Mouse (Mus musculus) stomach, embryonic 15.5 days (tissue): ENCODE measurements around the gene Rps6ka5. TPM values are rescaled to one million over a fixed set of nuclear protein-coding genes. Genes with fewer than 3 reads are reported as not detected.

Source experiments
- ATAC-seq: fragments of 200-750 bp; cut with Nextera tagmentation; 2 replicates; pipeline ENCODE4 v1.8.0; 2017; ENCODE audit warnings: low read depth, moderate number of reproducible peaks, moderate TSS enrichment; ENCODE audit not compliant: insufficient read depth, low FRiP score
- H3K27ac ChIP-seq: fragments of 300-500 bp; sonication (generic); 2 replicates; pipeline ENCODE4 v1.5.1; 2015; ENCODE audit warnings: mild to moderate bottlenecking, inconsistent platforms
- H3K27me3 ChIP-seq: fragments of 300-500 bp; sonication (generic); replicated peaks from 2 replicates; pipeline ENCODE4 v1.6.1; 2015; ENCODE audit warnings: inconsistent platforms
- H3K36me3 ChIP-seq: fragments of 300-500 bp; sonication (generic); 2 replicates; pipeline ENCODE4 v1.6.1; 2015; ENCODE audit warnings: inconsistent platforms
- H3K4me1 ChIP-seq: fragments of 300-500 bp; sonication (generic); 2 replicates; pipeline ENCODE4 v1.6.1; 2015; ENCODE audit warnings: inconsistent platforms
- H3K4me2 ChIP-seq: fragments of 300-500 bp; sonication (generic); 2 replicates; pipeline ENCODE4 v1.6.1; 2015; ENCODE audit warnings: mild to moderate bottlenecking, inconsistent platforms
- H3K4me3 ChIP-seq: fragments of 300-500 bp; sonication (generic); replicated peaks from 2 replicates; pipeline ENCODE4 v1.5.1; 2015; ENCODE audit warnings: inconsistent platforms
- H3K9ac ChIP-seq: fragments of 300-500 bp; sonication (generic); 2 replicates; pipeline ENCODE4 v1.6.1; 2015; ENCODE audit warnings: inconsistent platforms
- H3K9me3 ChIP-seq: fragments of 300-500 bp; sonication (generic); 2 replicates; pipeline ENCODE4 v1.6.1; 2016; ENCODE audit warnings: inconsistent platforms
- WGBS: fragments of 180-500 bp; shearing (Covaris S2); methylation state at CpG from one replicate; pipeline ENCODE4 v1.1.7; 2015; 5-methylcytosine and 5-hydroxymethylcytosine counted together
- polyA plus RNA-seq: library from polyadenylated mRNA; unstranded; fragments of >200 nt; fragmentation: Nextera tagmentation; extraction: Ambion mirVana; gene quantifications from 2 replicates; pipeline ENCODE4 v1.2.1, GENCODE M21; 2015

The Rps6ka5 gene
- 3.6 and 4.2 TPM in 2 replicates for polyA plus RNA-seq

DNA sequence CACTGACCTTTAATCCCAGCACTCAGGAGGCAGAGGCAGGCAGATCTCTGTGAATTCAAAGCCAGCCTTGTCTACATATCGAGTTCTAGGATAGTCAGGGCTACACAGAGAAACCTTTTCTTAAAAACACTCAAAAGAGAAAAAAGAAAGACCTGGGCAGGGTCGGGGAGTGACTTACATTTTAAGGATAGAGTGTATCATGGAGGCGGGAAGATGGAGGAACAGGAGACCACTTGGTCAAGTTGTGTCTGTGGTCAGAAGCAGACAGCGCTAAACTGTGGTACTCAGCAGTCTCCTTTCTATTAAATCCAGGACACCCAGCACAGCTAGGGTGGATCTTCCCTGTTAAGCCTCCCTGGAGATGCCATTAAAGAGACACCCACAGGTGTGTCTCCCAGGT is at the start of gene Rps6ka5:
TSS of gene Rps6ka5 (minus strand) at position 333 of the 400 bp plus-strand sequence.
- H3K27me3 ChIP-seq: no peaks in the 10 kb centered on the region
- H3K9ac ChIP-seq: no peak within 1 kb of the TSS
- no peak within 1 kb of the TSS for H3K27ac ChIP-seq
- H3K4me1 ChIP-seq: no peaks in the 10 kb centered on the region; the same call in 1 of the 2 replicates
- H3K4me2 ChIP-seq: peak within 1 kb of the TSS; percentile 68
- no peaks in the 10 kb centered on the region for H3K9me3 ChIP-seq
- WGBS: 93% methylated on average over 4 of the region's 4 CpGs
- no peaks in the 10 kb centered on the region for H3K36me3 ChIP-seq
- ATAC-seq: no peak
- no peak within 1 kb of the TSS for H3K4me3 ChIP-seq

DNA sequence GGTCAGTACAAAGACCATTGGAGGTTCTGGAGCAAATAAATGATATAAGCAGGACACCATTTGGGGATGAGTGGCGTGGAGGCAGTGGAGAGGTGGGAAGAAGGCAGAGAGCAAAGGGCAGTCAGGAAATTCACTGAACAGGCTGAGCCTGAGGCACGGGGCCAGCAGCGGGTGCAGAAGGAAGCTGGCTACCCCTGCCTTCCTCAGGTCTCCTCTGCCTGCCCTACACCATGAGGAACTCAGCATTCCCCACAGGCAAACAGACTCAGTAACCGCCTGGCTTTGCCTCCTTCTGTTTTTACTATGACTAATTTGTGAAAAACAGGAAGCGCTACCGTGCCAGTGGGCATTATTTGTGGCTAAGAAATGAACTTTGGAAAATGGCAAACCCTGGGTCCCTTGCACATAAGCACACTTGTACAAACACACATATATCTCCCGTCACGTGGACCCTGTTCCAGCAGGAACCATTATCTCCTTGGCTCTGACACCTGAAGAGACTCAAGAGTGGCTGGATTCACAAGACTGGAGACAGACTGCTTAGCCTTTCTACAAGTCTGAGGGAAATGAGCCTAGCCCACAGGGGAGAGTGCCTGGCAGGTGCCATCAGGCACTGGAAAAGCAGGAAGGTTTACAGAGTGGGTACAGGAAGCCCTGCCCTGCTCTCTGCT is 49.3 kb upstream of the Rps6ka5 start:
- peaks cover 11% of the 10 kb centered on the region for H3K4me1 ChIP-seq
- H3K27ac ChIP-seq: no peak overlapping the region
- no peaks in the 10 kb centered on the region for H3K9me3 ChIP-seq
- H3K4me2 ChIP-seq: no peak overlapping the region
- no peak overlapping the region for H3K4me3 ChIP-seq
- no peak overlapping the region for H3K9ac ChIP-seq
- H3K27me3 ChIP-seq: no peaks in the 10 kb centered on the region
- no peak for ATAC-seq
- WGBS: 68% methylated on average over 8 of the region's 8 CpGs
- H3K36me3 ChIP-seq: no peaks in the 10 kb centered on the region

DNA sequence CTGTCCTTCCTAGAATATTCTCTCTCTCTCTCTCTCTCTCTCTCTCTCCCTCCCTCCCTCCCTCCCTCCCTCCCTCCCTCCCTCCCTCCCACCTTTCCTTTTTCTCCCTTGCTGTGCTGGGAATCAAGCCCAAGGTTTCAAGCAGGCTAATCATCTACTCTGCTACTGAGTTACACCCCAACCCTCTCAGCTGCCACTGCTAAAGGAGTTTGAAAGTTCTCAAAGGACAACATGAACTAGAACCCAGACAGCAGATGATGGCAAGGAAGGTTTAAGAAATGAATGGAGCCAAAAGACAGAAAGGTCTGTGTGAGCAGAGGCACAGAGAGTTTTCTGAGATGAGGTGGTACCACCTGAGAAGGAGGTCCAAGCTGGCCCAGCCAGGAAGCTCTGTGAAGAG is 48.5 kb upstream of the Rps6ka5 start:
- Histone ChIP-seq H3K9me3 (no peaks in the 10 kb centered on the region), H3K27me3 (no peaks in the 10 kb centered on the region), H3K27ac (no peak overlapping the region), H3K4me3 (no peak overlapping the region), H3K4me2 (no peak overlapping the region), H3K4me1 (peaks cover 11% of the 10 kb centered on the region), H3K9ac (no peak overlapping the region), H3K36me3 (no peaks in the 10 kb centered on the region)
- no peak for ATAC-seq

DNA sequence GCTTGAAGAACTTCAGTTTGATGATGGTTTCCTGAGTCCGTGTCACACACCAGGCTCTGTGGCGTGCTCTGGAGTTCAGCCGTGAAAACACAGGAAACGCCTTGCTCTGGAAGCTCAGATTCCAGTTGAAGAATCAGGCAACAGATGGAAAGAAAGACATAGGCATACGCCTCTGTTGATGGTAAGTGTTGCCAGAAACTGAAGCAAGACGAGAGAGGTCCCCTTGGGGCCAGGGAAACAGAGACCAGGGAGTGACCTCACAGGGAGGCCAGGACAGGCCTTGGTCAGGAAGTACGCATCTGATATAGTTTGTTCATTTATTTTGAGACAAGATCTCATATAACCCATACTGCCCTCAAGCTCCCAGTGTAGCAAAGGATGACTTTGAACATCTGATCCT is 48.0 kb upstream of the Rps6ka5 start:
- no peak for ATAC-seq
- Histone ChIP-seq H3K4me2 (no peak overlapping the region), H3K27ac (no peak overlapping the region), H3K27me3 (no peaks in the 10 kb centered on the region), H3K4me3 (no peak overlapping the region), H3K9ac (no peak overlapping the region), H3K36me3 (no peaks in the 10 kb centered on the region), H3K9me3 (no peaks in the 10 kb centered on the region), H3K4me1 (peaks cover 9% of the 10 kb centered on the region)
- WGBS: 60% methylated on average over 7 of the region's 7 CpGs

- no peak overlapping the region for H3K4me3 ChIP-seq
- no peaks in the 10 kb centered on the region for H3K4me1 ChIP-seq
- WGBS: 19% methylated on average over 7 of the region's 7 CpGs
- H3K36me3 ChIP-seq: no peaks in the 10 kb centered on the region
- no peak overlapping the region for H3K9ac ChIP-seq
- H3K9me3 ChIP-seq: no peaks in the 10 kb centered on the region
- H3K4me2 ChIP-seq: no peak overlapping the region
- no peaks in the 10 kb centered on the region for H3K27me3 ChIP-seq
- no peak overlapping the region for H3K27ac ChIP-seq
- no peak for ATAC-seq
Observed at GRCm38 (mm10) chr12:100772230-100772984, 45.6 kb upstream of the Rps6ka5 start.

DNA sequence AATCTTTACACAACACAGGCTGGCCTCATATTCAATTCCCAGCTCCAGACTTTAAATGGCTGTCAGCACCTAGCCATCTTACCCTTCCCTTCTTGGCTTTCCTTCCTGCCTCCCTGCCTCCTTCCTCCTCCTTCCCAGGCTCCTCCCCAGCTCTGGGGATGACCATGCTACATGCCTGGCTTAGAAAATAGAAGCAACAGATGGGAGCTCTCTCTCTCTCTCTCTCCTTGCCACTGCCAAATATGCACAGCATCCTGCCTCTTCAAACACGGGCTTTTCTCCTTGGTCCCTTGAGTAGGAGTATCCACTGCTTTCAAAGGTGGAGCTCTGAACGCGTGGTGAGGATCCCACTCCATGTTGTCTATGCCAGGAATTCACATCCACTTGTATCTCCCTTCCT is 44.0 kb upstream of the Rps6ka5 start:
- Histone ChIP-seq H3K9me3 (no peaks in the 10 kb centered on the region), H3K4me1 (no peaks in the 10 kb centered on the region), H3K27me3 (no peaks in the 10 kb centered on the region), H3K9ac (no peak overlapping the region), H3K4me3 (no peak overlapping the region), H3K36me3 (no peaks in the 10 kb centered on the region), H3K27ac (no peak overlapping the region), H3K4me2 (no peak overlapping the region)
- ATAC-seq: no peak
- 70% methylated on average over 3 of the region's 3 CpGs for WGBS

DNA sequence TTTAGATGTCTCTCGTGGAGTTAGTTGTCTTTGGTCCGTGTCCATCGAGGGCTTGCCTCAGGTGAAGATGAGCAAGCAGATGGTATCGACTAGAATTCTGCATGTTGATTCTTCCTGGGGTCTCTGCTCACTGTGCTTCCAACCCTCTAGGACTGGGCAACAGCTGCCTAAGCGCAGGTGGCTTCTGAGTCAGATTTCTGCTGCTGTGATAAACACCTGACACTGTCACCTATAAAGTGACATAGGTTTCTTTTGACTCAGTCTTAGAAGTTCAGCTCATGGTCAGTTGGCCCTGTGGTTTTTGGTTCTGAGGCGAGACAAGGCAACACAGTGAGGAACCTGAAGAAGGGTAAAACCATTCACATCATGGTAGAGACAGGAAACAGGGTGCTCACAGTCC is 43.1 kb upstream of the Rps6ka5 start:
- no peak overlapping the region for H3K9ac ChIP-seq
- H3K36me3 ChIP-seq: no peaks in the 10 kb centered on the region
- no peak overlapping the region for H3K4me3 ChIP-seq
- no peaks in the 10 kb centered on the region for H3K9me3 ChIP-seq
- no peak for ATAC-seq
- H3K4me2 ChIP-seq: no peak overlapping the region
- WGBS: 83% methylated on average over 6 of the region's 6 CpGs
- H3K27ac ChIP-seq: no peak overlapping the region
- H3K4me1 ChIP-seq: no peaks in the 10 kb centered on the region
- no peaks in the 10 kb centered on the region for H3K27me3 ChIP-seq

DNA sequence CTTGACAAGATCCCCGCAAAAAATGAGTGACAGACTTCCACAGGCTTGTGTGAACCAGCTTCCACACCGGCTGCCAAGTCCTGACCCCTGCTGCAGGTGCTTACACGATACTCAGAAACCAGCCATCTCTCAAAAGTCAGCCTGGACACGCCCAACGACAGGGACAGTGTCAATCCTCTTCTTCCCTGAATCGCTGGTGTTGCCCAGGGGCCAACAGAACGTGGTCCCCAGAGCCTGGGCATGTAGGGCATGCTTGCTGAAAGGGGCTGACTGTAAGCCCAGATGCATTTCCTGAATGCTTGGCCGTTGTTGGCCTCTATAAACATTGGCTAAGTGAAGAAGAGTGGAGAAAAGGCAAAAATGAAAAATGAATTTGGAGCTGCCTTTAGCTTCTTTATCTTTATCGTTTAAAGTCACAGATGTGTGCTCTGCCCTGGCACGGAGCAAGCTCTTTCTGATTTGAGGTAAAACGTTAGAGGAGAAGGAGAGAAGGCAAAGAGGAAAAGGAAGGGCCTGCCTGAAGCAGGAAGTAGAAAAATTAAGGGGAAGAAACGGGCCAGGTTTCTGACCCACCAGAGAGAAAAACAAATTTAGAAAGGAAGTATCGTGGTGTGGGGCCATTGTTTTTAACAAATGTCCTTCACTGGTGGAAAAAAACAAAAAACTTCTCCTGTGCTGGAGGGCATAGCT is 37.7 kb upstream of the Rps6ka5 start:
- WGBS: 41% methylated on average over 13 of the region's 13 CpGs
- H3K4me2 ChIP-seq: no peak overlapping the region

GRCm38 (mm10) chr12:100762663-100763425 is 36.1 kb upstream of the Rps6ka5 start:
- no peak for ATAC-seq
- Histone ChIP-seq H3K9ac (no peak overlapping the region), H3K4me3 (no peak overlapping the region), H3K27me3 (no peaks in the 10 kb centered on the region), H3K4me1 (no peaks in the 10 kb centered on the region), H3K4me2 (no peak overlapping the region), H3K36me3 (no peaks in the 10 kb centered on the region), H3K9me3 (no peaks in the 10 kb centered on the region), H3K27ac (no peak overlapping the region)
- 62% methylated on average over 11 of the region's 11 CpGs for WGBS

More for the DNA sequence above, 37.7 kb upstream of the Rps6ka5 start:
- no peaks in the 10 kb centered on the region for H3K4me1 ChIP-seq
- H3K9ac ChIP-seq: no peak overlapping the region
- no peaks in the 10 kb centered on the region for H3K36me3 ChIP-seq
- H3K27ac ChIP-seq: peak overlapping the region; percentile 21; the same call in 1 of the 2 replicates
- no peaks in the 10 kb centered on the region for H3K9me3 ChIP-seq
- H3K4me3 ChIP-seq: no peak overlapping the region
- H3K27me3 ChIP-seq: no peaks in the 10 kb centered on the region
- no peak for ATAC-seq

DNA sequence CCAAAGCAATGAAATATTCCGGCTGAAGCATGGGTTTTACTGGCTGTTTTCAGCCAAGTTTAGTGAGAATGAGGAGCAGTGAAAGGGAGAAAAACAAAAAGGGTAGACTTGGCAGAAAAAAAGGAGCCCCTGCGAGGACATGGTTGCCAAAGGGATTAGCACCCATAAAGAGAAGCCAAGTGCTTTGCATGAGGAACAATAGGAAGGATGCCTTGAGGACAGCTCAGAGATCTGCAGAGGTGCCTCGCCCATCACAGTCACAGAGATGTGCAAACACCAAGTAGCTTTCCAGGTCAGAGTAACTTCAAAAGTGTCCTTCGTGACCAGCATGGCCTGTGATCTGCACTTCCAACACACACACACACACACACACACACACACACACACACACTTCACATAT is 30.6 kb upstream of the Rps6ka5 start:
- H3K27me3 ChIP-seq: no peaks in the 10 kb centered on the region
- H3K36me3 ChIP-seq: no peaks in the 10 kb centered on the region
- 51% methylated on average over 4 of the region's 4 CpGs for WGBS
- no peak for ATAC-seq
- H3K4me2 ChIP-seq: no peak overlapping the region
- no peaks in the 10 kb centered on the region for H3K9me3 ChIP-seq
- H3K9ac ChIP-seq: no peak overlapping the region
- H3K4me3 ChIP-seq: no peak overlapping the region
- H3K4me1 ChIP-seq: no peaks in the 10 kb centered on the region
- H3K27ac ChIP-seq: no peak overlapping the region

DNA sequence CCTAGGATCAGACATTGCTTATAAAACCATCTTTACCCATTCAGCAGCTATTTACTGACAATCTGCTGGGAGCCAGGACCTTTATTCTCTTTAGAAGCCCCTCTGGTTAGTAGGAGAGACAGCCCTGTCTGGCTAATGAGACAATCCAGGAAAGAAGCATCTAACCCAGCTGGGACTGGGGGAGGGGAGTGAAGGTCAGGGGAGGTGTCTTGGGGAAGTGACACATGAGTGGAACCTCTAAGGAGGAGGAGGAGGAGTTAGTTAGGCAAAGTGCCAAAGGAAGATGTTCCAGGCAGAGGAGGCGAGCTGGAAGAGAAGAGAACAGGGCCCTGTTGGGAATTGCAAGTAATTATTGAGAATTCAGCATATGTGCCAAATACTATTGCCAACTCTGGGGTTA is 26.9 kb upstream of the Rps6ka5 start:
- Histone ChIP-seq H3K9ac (no peak overlapping the region), H3K27me3 (no peaks in the 10 kb centered on the region), H3K4me1 (no peaks in the 10 kb centered on the region), H3K36me3 (no peaks in the 10 kb centered on the region), H3K4me2 (no peak overlapping the region), H3K9me3 (no peaks in the 10 kb centered on the region), H3K4me3 (no peak overlapping the region), H3K27ac (no peak overlapping the region)
- ATAC-seq: no peak
- 71% methylated on average over 1 of the region's 1 CpGs for WGBS
